Mouse (Mus musculus): ENCODE measurements around the gene Supt20. TPM values are rescaled to one million over a fixed set of nuclear protein-coding genes. Genes with fewer than 3 reads are reported as not detected.

Supt20 gene
- 9.1 and 11.4 TPM in 2 replicates for polyA plus RNA-seq (2021; fragmentation: Nextera tagmentation)
- long read RNA-seq, experiment 1, partial matches to known transcripts: 10 of 18 reads
- long read RNA-seq, experiment 1, other reads (novel, unspliced or antisense): 8 of 18 reads
- long read RNA-seq, experiment 2, partial matches to known transcripts: 17 of 80 reads
- long read RNA-seq, experiment 2, other reads (novel, unspliced or antisense): 59 of 80 reads

GRCm38 (mm10) chr3:54692202-54693055, at the start of gene Supt20:
TSS of gene Supt20 (plus strand) at chr3:54692807.

GRCm38 (mm10) chr3:54714253-54714652, 21.6 kb downstream of the Supt20 start, which contains the start of gene Gm21958:
TSS of gene Gm21958 (minus strand) at chr3:54714353.

GRCm38 (mm10) chr3:54735247-54736046, 42.8 kb downstream of the Supt20 start, which contains the start of the genes Exosc8 and Alg5:
TSS of gene Exosc8 (minus strand) at chr3:54735393.
TSS of gene Alg5 (plus strand) at chr3:54735539.

GRCm38 (mm10) chr3:54755145-54756041, 62.8 kb downstream of the Supt20 start, which contains the start of gene Smad9:
TSS of gene Smad9 (plus strand) at chr3:54755582.

Other genes with a start within 250 kb of the Supt20 start
- gene Gm21958, start 21.5 kb downstream of the Supt20 start, polyA plus RNA-seq (2021; fragmentation: Nextera tagmentation): not detected in 2 replicates
- 24.8 and 25.1 TPM in 2 replicates for gene Exosc8, start 42.6 kb downstream of the Supt20 start, polyA plus RNA-seq (2021; fragmentation: Nextera tagmentation)
- gene Alg5, start 42.7 kb downstream of the Supt20 start, polyA plus RNA-seq (2021; fragmentation: Nextera tagmentation): 47.5 and 50.0 TPM in 2 replicates
- gene Smad9, start 62.8 kb downstream of the Supt20 start, polyA plus RNA-seq (2021; fragmentation: Nextera tagmentation): 2.1 and 3.1 TPM in 2 replicates
- 3.4 and 4.4 TPM in 2 replicates for gene Rfxap, start 115.0 kb downstream of the Supt20 start, polyA plus RNA-seq (2021; fragmentation: Nextera tagmentation)
- 5.3 and 5.7 TPM in 2 replicates for gene Sertm1, start 223.1 kb downstream of the Supt20 start, polyA plus RNA-seq (2021; fragmentation: Nextera tagmentation)